Mouse (Mus musculus) neural tube, embryonic 11.5 days (tissue): ENCODE results near the gene Tmem230. TPM values are rescaled to one million over a fixed set of nuclear protein-coding genes. Genes with fewer than 3 reads are reported as not detected.
A peak's percentile ranks its signal among the peaks of the same experiment; 100 is the strongest.
"Not testable (repeated sequence)": the region's sequence is repeated elsewhere in the genome, so short reads cannot be mapped to it uniquely, and the experiment has no call there.

ENCODE experiments used
- ATAC-seq: fragments of 200-750 bp; cut with Nextera tagmentation; 2 replicates; pipeline ENCODE4 v1.8.0; 2017; ENCODE audit warnings: moderate number of reproducible peaks, mild to moderate bottlenecking, moderate TSS enrichment, moderate library complexity; ENCODE audit not compliant: insufficient read depth, low FRiP score, low TSS enrichment
- DNase-seq: peaks from one replicate; pipeline ENCODE4 v3.0.0-alpha.2; 2015; ENCODE audit warnings: low spot score
- H3K27ac ChIP-seq: fragments of 300-500 bp; sonication (generic); 2 replicates; pipeline ENCODE4 v1.5.1; 2014; ENCODE audit warnings: low read depth, mild to moderate bottlenecking, low read length
- H3K27me3 ChIP-seq: fragments of 300-500 bp; sonication (generic); 2 replicates; pipeline ENCODE4 v1.6.1; 2014; ENCODE audit warnings: mild to moderate bottlenecking, low read length, mixed read lengths; ENCODE audit not compliant: control insufficient read depth, insufficient read depth
- H3K36me3 ChIP-seq: fragments of 300-500 bp; sonication (generic); 2 replicates; pipeline ENCODE4 v1.6.1; 2014; ENCODE audit warnings: mild to moderate bottlenecking, low read length, moderate library complexity, mixed read lengths; ENCODE audit not compliant: control insufficient read depth, insufficient read depth
- H3K4me1 ChIP-seq: fragments of 300-500 bp; sonication (generic); 2 replicates; pipeline ENCODE4 v1.6.1; 2014; ENCODE audit warnings: low read length, mixed read lengths; ENCODE audit not compliant: control insufficient read depth, insufficient read depth
- H3K4me2 ChIP-seq: fragments of 300-500 bp; sonication (generic); 2 replicates; pipeline ENCODE4 v1.6.1; 2014; ENCODE audit warnings: low read depth, mild to moderate bottlenecking, moderate library complexity
- H3K4me3 ChIP-seq: fragments of 300-500 bp; sonication (generic); 2 replicates; pipeline ENCODE4 v1.5.1; 2014; ENCODE audit warnings: low read depth, low read length
- H3K9ac ChIP-seq: fragments of 300-500 bp; sonication (generic); 2 replicates; pipeline ENCODE4 v1.6.1; 2014; ENCODE audit warnings: mild to moderate bottlenecking, low read length
- H3K9me3 ChIP-seq: fragments of 300-500 bp; sonication (generic); 2 replicates; pipeline ENCODE4 v1.6.1; 2016; ENCODE audit warnings: low read length; ENCODE audit not compliant: control insufficient read depth
- WGBS: fragments of 180-500 bp; shearing (Covaris S2); extraction: QIAGEN DNeasy Blood & Tissue Kit; methylation state at CpG from one replicate; pipeline ENCODE4 v1.1.7; 2014; 5-methylcytosine and 5-hydroxymethylcytosine counted together
- polyA plus RNA-seq: library from polyadenylated mRNA; unstranded; fragments of >200 nt; fragmentation: Nextera tagmentation; extraction: Ambion mirVana; gene quantifications from 2 replicates; pipeline ENCODE4 v1.2.1, GENCODE M21; 2014

Gene Tmem230
- polyA plus RNA-seq, 1 experiment from 2014 or later: 58.8 TPM

- DNase-seq (peak; percentile 99), ATAC-seq (peak; percentile 99)
- under 1% methylated on average over 78 of the region's 79 CpGs for WGBS
- Histone ChIP-seq H3K4me2 (peak within 1 kb of the TSS; percentile 44), H3K27me3 (no peaks in the 10 kb centered on the region), H3K9ac (peak within 1 kb of the TSS; percentile 49), H3K36me3 (no peaks in the 10 kb centered on the region), H3K27ac (peak within 1 kb of the TSS; percentile 44; the same call in 1 of the 2 replicates), H3K4me1 (peaks cover 3% of the 10 kb centered on the region; the same call in 1 of the 2 replicates), H3K9me3 (no peaks in the 10 kb centered on the region), H3K4me3 (peak within 1 kb of the TSS; percentile 46)
Measured at GRCm38 (mm10) chr2:132252542-132253528, 5.2 kb upstream of the Tmem230 start, which contains the start of gene Pcna. Gene Pcna, minus strand, starts transcription at chr2:132253314.

GRCm38 (mm10) chr2:132251911-132252310, 4.3 kb upstream of the Tmem230 start:
- Histone ChIP-seq H3K9ac (peak overlapping the region; percentile 49), H3K36me3 (no peaks in the 10 kb centered on the region), H3K27ac (no peak overlapping the region), H3K27me3 (no peaks in the 10 kb centered on the region), H3K4me1 (peaks cover 3% of the 10 kb centered on the region; the same call in 1 of the 2 replicates), H3K4me3 (peak overlapping the region; percentile 46), H3K9me3 (no peaks in the 10 kb centered on the region), H3K4me2 (peak overlapping the region; percentile 44)
- DNase-seq (no peak), ATAC-seq (no peak)
- 13% methylated on average over 8 of the region's 8 CpGs for WGBS

GRCm38 (mm10) chr2:132243370-132243769, 4.2 kb downstream of the Tmem230 start:
- Histone ChIP-seq H3K9me3 (no peaks in the 10 kb centered on the region), H3K27ac (no peak overlapping the region), H3K4me2 (no peak overlapping the region), H3K36me3 (no peaks in the 10 kb centered on the region), H3K4me3 (no peak overlapping the region), H3K4me1 (0 out of 2 replicates have a peak, but pooled peaks cover 2% of the 10 kb centered on the region), H3K27me3 (no peaks in the 10 kb centered on the region), H3K9ac (no peak overlapping the region)
- WGBS: 90% methylated on average over 3 of the region's 3 CpGs
- no peak for DNase-seq
- no peak for ATAC-seq

GRCm38 (mm10) chr2:132240457-132240856, 7.2 kb downstream of the Tmem230 start:
- not testable (repeated sequence) for H3K4me3 ChIP-seq, H3K27ac ChIP-seq, H3K9me3 ChIP-seq, H3K9ac ChIP-seq, H3K4me2 ChIP-seq, H3K36me3 ChIP-seq, H3K27me3 ChIP-seq, H3K4me1 ChIP-seq, ATAC-seq
- peak; percentile 62 for DNase-seq
- 20% methylated on average over 6 of the region's 10 CpGs for WGBS

GRCm38 (mm10) chr2:132239434-132239833, 8.2 kb downstream of the Tmem230 start:
- not testable (repeated sequence) for H3K9ac ChIP-seq, H3K4me2 ChIP-seq, ATAC-seq, H3K4me1 ChIP-seq, DNase-seq, H3K27me3 ChIP-seq, H3K36me3 ChIP-seq, H3K27ac ChIP-seq, H3K4me3 ChIP-seq, H3K9me3 ChIP-seq
- 91% methylated on average over 3 of the region's 3 CpGs for WGBS

- H3K36me3 ChIP-seq: no peaks in the 10 kb centered on the region
- H3K9me3 ChIP-seq: no peaks in the 10 kb centered on the region
- H3K4me1 ChIP-seq: no peaks in the 10 kb centered on the region
- H3K27ac ChIP-seq: no peak overlapping the region
- ATAC-seq: no peak
- no peaks in the 10 kb centered on the region for H3K27me3 ChIP-seq
- H3K4me3 ChIP-seq: no peak overlapping the region
- H3K9ac ChIP-seq: no peak overlapping the region
- no peak for DNase-seq
- 82% methylated on average over 7 of the region's 7 CpGs for WGBS
- H3K4me2 ChIP-seq: no peak overlapping the region
Measured at GRCm38 (mm10) chr2:132235975-132236374, 11.6 kb downstream of the Tmem230 start.

GRCm38 (mm10) chr2:132235291-132235690, 12.3 kb downstream of the Tmem230 start:
- Histone ChIP-seq H3K4me2 (no peak overlapping the region), H3K9me3 (no peaks in the 10 kb centered on the region), H3K9ac (no peak overlapping the region), H3K27ac (no peak overlapping the region), H3K4me1 (no peaks in the 10 kb centered on the region), H3K36me3 (no peaks in the 10 kb centered on the region), H3K27me3 (no peaks in the 10 kb centered on the region), H3K4me3 (no peak overlapping the region)
- WGBS: 34% methylated on average over 2 of the region's 2 CpGs
- no peak for DNase-seq
- no peak for ATAC-seq

- 70% methylated on average over 16 of the region's 16 CpGs for WGBS
- no peak overlapping the region for H3K9ac ChIP-seq
- H3K36me3 ChIP-seq: no peaks in the 10 kb centered on the region
- no peaks in the 10 kb centered on the region for H3K4me1 ChIP-seq
- no peak for ATAC-seq
- DNase-seq: no peak
- no peak overlapping the region for H3K27ac ChIP-seq
- H3K9me3 ChIP-seq: no peaks in the 10 kb centered on the region
- no peak overlapping the region for H3K4me3 ChIP-seq
- H3K4me2 ChIP-seq: no peak overlapping the region
- no peaks in the 10 kb centered on the region for H3K27me3 ChIP-seq
Measured at GRCm38 (mm10) chr2:132233985-132234765, 13.4 kb downstream of the Tmem230 start.
